Mouse (Mus musculus): ENCODE data around the gene Wipi1. TPM values are rescaled to one million over a fixed set of nuclear protein-coding genes. Genes with fewer than 3 reads are reported as not detected.

Gene Wipi1
- polyA plus RNA-seq, 1 experiment: 21.3 TPM

GRCm38 (mm10) chr11:109649206-109649605, 37.4 kb upstream of the Wipi1 start, which contains the start of gene Prkar1a:
Prkar1a (plus strand) TSS chr11:109649405.
- H3K4me1 ChIP-seq (ENCODE audit: control insufficient read depth, insufficient read depth, low read length): peaks cover 24% of the 10 kb centered on the region
- TF ChIP-seq CTCF (IDR thresholded peaks at IDR 0.05; ENCODE audit: low read depth, low read length) (no peak), POLR2A (IDR thresholded peaks at IDR 0.05; ENCODE audit: borderline replicate concordance, low read depth, low read length) (no peak)
- peak within 1 kb of the TSS; percentile 32 for H3K27ac ChIP-seq (ENCODE audit: insufficient read depth, low read depth, low read length)
- peak within 1 kb of the TSS; percentile 78 for H3K4me3 ChIP-seq (ENCODE audit: insufficient read depth, low read length)

- H3K4me1 ChIP-seq (ENCODE audit: control insufficient read depth, insufficient read depth, low read length): peaks cover 20% of the 10 kb centered on the region
- H3K27ac ChIP-seq (ENCODE audit: insufficient read depth, low read depth, low read length): no peak overlapping the region
- TF ChIP-seq CTCF (IDR thresholded peaks at IDR 0.05; ENCODE audit: low read depth, low read length) (no peak), POLR2A (IDR thresholded peaks at IDR 0.05; ENCODE audit: borderline replicate concordance, low read depth, low read length) (no peak)
- H3K4me3 ChIP-seq (ENCODE audit: insufficient read depth, low read length): no peak overlapping the region
Measured at GRCm38 (mm10) chr11:109648510-109648909, 36.7 kb upstream of the Wipi1 start.

GRCm38 (mm10) chr11:109641498-109642222, 29.9 kb upstream of the Wipi1 start:
- no peak overlapping the region for H3K27ac ChIP-seq (ENCODE audit: insufficient read depth, low read depth, low read length)
- no peaks in the 10 kb centered on the region for H3K4me1 ChIP-seq (ENCODE audit: control insufficient read depth, insufficient read depth, low read length)
- H3K4me3 ChIP-seq (ENCODE audit: insufficient read depth, low read length): no peak overlapping the region
- TF ChIP-seq POLR2A (IDR thresholded peaks at IDR 0.05; ENCODE audit: borderline replicate concordance, low read depth, low read length) (no peak), CTCF (IDR thresholded peaks at IDR 0.05; ENCODE audit: low read depth, low read length) (no peak)

GRCm38 (mm10) chr11:109635871-109636395, 24.2 kb upstream of the Wipi1 start:
- no peak overlapping the region for H3K27ac ChIP-seq (ENCODE audit: insufficient read depth, low read depth, low read length)
- peaks cover 11% of the 10 kb centered on the region for H3K4me1 ChIP-seq (ENCODE audit: control insufficient read depth, insufficient read depth, low read length)
- H3K4me3 ChIP-seq (ENCODE audit: insufficient read depth, low read length): no peak overlapping the region
- TF ChIP-seq CTCF (IDR thresholded peaks at IDR 0.05; ENCODE audit: low read depth, low read length) (no peak), POLR2A (IDR thresholded peaks at IDR 0.05; ENCODE audit: borderline replicate concordance, low read depth, low read length) (no peak)

- H3K4me1 ChIP-seq (ENCODE audit: control insufficient read depth, insufficient read depth, low read length): peaks cover 11% of the 10 kb centered on the region
- TF ChIP-seq POLR2A (IDR thresholded peaks at IDR 0.05; ENCODE audit: borderline replicate concordance, low read depth, low read length) (no peak), CTCF (IDR thresholded peaks at IDR 0.05; ENCODE audit: low read depth, low read length) (no peak)
- H3K4me3 ChIP-seq (ENCODE audit: insufficient read depth, low read length): no peak overlapping the region
- no peak overlapping the region for H3K27ac ChIP-seq (ENCODE audit: insufficient read depth, low read depth, low read length)
Measured at GRCm38 (mm10) chr11:109634928-109635327, 23.2 kb upstream of the Wipi1 start.

- TF ChIP-seq CTCF (IDR thresholded peaks at IDR 0.05; ENCODE audit: low read depth, low read length) (no peak), POLR2A (IDR thresholded peaks at IDR 0.05; ENCODE audit: borderline replicate concordance, low read depth, low read length) (no peak)
- Histone ChIP-seq H3K4me3 (ENCODE audit: insufficient read depth, low read length) (no peak overlapping the region), H3K4me1 (ENCODE audit: control insufficient read depth, insufficient read depth, low read length) (no peaks in the 10 kb centered on the region), H3K27ac (ENCODE audit: insufficient read depth, low read depth, low read length) (no peak overlapping the region)
Measured at GRCm38 (mm10) chr11:109629021-109629521, 17.3 kb upstream of the Wipi1 start.

GRCm38 (mm10) chr11:109628099-109628498, 16.3 kb upstream of the Wipi1 start:
- no peak overlapping the region for H3K4me3 ChIP-seq (ENCODE audit: insufficient read depth, low read length)
- H3K4me1 ChIP-seq (ENCODE audit: control insufficient read depth, insufficient read depth, low read length): no peaks in the 10 kb centered on the region
- no peak overlapping the region for H3K27ac ChIP-seq (ENCODE audit: insufficient read depth, low read depth, low read length)
- no peak for TF ChIP-seq CTCF (IDR thresholded peaks at IDR 0.05; ENCODE audit: low read depth, low read length)
- no peak for TF ChIP-seq POLR2A (IDR thresholded peaks at IDR 0.05; ENCODE audit: borderline replicate concordance, low read depth, low read length)

- Histone ChIP-seq H3K4me1 (ENCODE audit: control insufficient read depth, insufficient read depth, low read length) (no peaks in the 10 kb centered on the region), H3K27ac (ENCODE audit: insufficient read depth, low read depth, low read length) (no peak overlapping the region), H3K4me3 (ENCODE audit: insufficient read depth, low read length) (no peak overlapping the region)
- TF ChIP-seq CTCF (IDR thresholded peaks at IDR 0.05; ENCODE audit: low read depth, low read length): no peak
- TF ChIP-seq POLR2A (IDR thresholded peaks at IDR 0.05; ENCODE audit: borderline replicate concordance, low read depth, low read length): no peak
Measured at GRCm38 (mm10) chr11:109627648-109628047, 15.9 kb upstream of the Wipi1 start.

- Histone ChIP-seq H3K4me1 (ENCODE audit: control insufficient read depth, insufficient read depth, low read length) (no peaks in the 10 kb centered on the region), H3K4me3 (ENCODE audit: insufficient read depth, low read length) (no peak overlapping the region), H3K27ac (ENCODE audit: insufficient read depth, low read depth, low read length) (no peak overlapping the region)
- TF ChIP-seq POLR2A (IDR thresholded peaks at IDR 0.05; ENCODE audit: borderline replicate concordance, low read depth, low read length): no peak
- TF ChIP-seq CTCF (IDR thresholded peaks at IDR 0.05; ENCODE audit: low read depth, low read length): no peak
Measured at GRCm38 (mm10) chr11:109623238-109623637, 11.5 kb upstream of the Wipi1 start.

- no peak overlapping the region for H3K4me3 ChIP-seq (ENCODE audit: insufficient read depth, low read length)
- TF ChIP-seq POLR2A (IDR thresholded peaks at IDR 0.05; ENCODE audit: borderline replicate concordance, low read depth, low read length) (no peak), CTCF (IDR thresholded peaks at IDR 0.05; ENCODE audit: low read depth, low read length) (no peak)
- no peaks in the 10 kb centered on the region for H3K4me1 ChIP-seq (ENCODE audit: control insufficient read depth, insufficient read depth, low read length)
- no peak overlapping the region for H3K27ac ChIP-seq (ENCODE audit: insufficient read depth, low read depth, low read length)
Measured at GRCm38 (mm10) chr11:109622518-109623037, 10.8 kb upstream of the Wipi1 start.
